Mouse (Mus musculus) liver, postnatal 0 days (tissue): ENCODE data around the gene Zcrb1. TPM values are rescaled to one million over a fixed set of nuclear protein-coding genes. Genes with fewer than 3 reads are reported as not detected.
A peak's percentile ranks its signal among the peaks of the same experiment; 100 is the strongest.

Experiments
- ATAC-seq: fragments of 200-750 bp; cut with Nextera tagmentation; 2 replicates; pipeline ENCODE4 v1.8.0; 2017; ENCODE audit warnings: mild to moderate bottlenecking, moderate library complexity
- DNase-seq: peaks from one replicate; pipeline ENCODE4 v3.0.0-alpha.2; 2016
- H3K27ac ChIP-seq: fragments of 300-500 bp; sonication (generic); 2 replicates; pipeline ENCODE4 v1.5.1; 2014; ENCODE audit warnings: antibody characterized with exemption, moderate library complexity, mild to moderate bottlenecking, low read depth
- H3K27me3 ChIP-seq: fragments of 300-500 bp; sonication (generic); 2 replicates; pipeline ENCODE4 v1.6.1; 2014; ENCODE audit warnings: low read length, control low read depth, mixed read lengths; ENCODE audit not compliant: insufficient read depth
- H3K36me3 ChIP-seq: fragments of 300-500 bp; sonication (generic); replicated peaks from 2 replicates; pipeline ENCODE4 v1.6.1; 2014; ENCODE audit warnings: mild to moderate bottlenecking, control low read depth, low read length, moderate library complexity, mixed read lengths; ENCODE audit not compliant: insufficient read depth
- H3K4me1 ChIP-seq: fragments of 300-500 bp; sonication (generic); 2 replicates; pipeline ENCODE4 v1.6.1; 2014; ENCODE audit warnings: antibody characterized with exemption, mild to moderate bottlenecking, control low read depth; ENCODE audit not compliant: insufficient read depth
- H3K4me2 ChIP-seq: fragments of 300-500 bp; sonication (generic); 2 replicates; pipeline ENCODE4 v1.6.1; 2014; ENCODE audit warnings: low read depth, mild to moderate bottlenecking, low read length, moderate library complexity, mixed read lengths
- H3K4me3 ChIP-seq: fragments of 300-500 bp; sonication (generic); 2 replicates; pipeline ENCODE4 v1.5.1; 2014; ENCODE audit warnings: low read depth, low read length
- H3K9ac ChIP-seq: fragments of 300-500 bp; sonication (generic); replicated peaks from 2 replicates; pipeline ENCODE4 v1.6.1; 2014; ENCODE audit warnings: mild to moderate bottlenecking, moderate library complexity
- H3K9me3 ChIP-seq: fragments of 300-500 bp; sonication (generic); 2 replicates; pipeline ENCODE4 v1.6.1; 2016; ENCODE audit warnings: mild to moderate bottlenecking, control low read depth, low read length, mixed read lengths
- CTCF ChIP-seq: sonication (generic); IDR thresholded peaks from 2 replicates; pipeline ENCODE4 v1.5.1; 2016; ENCODE audit warnings: antibody characterized with exemption, low read depth
- EP300 ChIP-seq: IDR thresholded peaks from 2 replicates; pipeline ENCODE4 v1.6.1; 2016; ENCODE audit warnings: antibody characterized with exemption, low read depth, mild to moderate bottlenecking
- WGBS: fragments of 180-500 bp; shearing (Covaris S2); extraction: QIAGEN DNeasy Blood & Tissue Kit; methylation state at CpG from one replicate; pipeline ENCODE4 v1.1.7; 2014; ENCODE audit not compliant: insufficient replicate concordance; 5-methylcytosine and 5-hydroxymethylcytosine counted together
- polyA plus RNA-seq: library from polyadenylated mRNA; unstranded; fragments of >200 nt; fragmentation: Nextera tagmentation; extraction: Ambion mirVana; gene quantifications from 2 replicates; pipeline ENCODE4 v1.2.1, GENCODE M21; 2015

Gene Zcrb1
- polyA plus RNA-seq, 1 experiment from 2014 or later: 55.1 TPM

DNA sequence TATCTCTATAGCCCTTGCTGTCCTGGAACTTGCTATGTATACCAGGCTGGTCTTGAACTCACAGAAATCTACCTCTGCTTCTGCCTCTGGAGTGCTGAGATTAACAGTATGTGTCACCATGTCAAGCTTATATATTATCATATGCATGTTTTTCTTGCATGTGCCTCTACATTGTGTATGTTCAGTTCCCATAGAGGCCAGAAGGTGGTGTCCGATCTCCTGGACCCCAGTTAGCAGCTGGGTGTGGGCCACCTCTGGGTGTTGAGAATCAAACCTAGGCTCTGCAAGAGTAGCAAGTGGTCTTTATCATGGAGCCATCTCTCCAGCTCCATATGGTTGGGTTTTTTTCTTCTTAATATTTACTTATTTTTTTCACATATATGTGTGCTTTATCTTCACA, 24.4 kb upstream of the Zcrb1 start:
- Histone ChIP-seq H3K36me3 (peaks cover 19% of the 10 kb centered on the region; the same call in 1 of the 2 replicates), H3K9me3 (no peaks in the 10 kb centered on the region), H3K27ac (no peak overlapping the region), H3K4me3 (no peak overlapping the region), H3K4me1 (no peaks in the 10 kb centered on the region), H3K9ac (no peak overlapping the region), H3K27me3 (no peaks in the 10 kb centered on the region), H3K4me2 (no peak overlapping the region)
- TF ChIP-seq CTCF (0 out of 2 replicates have a peak, but pooled peaks have one; percentile 3), EP300 (no peak)
- WGBS: 78% methylated on average over 1 of the region's 1 CpGs
- ATAC-seq: no peak
- no peak for DNase-seq

DNA sequence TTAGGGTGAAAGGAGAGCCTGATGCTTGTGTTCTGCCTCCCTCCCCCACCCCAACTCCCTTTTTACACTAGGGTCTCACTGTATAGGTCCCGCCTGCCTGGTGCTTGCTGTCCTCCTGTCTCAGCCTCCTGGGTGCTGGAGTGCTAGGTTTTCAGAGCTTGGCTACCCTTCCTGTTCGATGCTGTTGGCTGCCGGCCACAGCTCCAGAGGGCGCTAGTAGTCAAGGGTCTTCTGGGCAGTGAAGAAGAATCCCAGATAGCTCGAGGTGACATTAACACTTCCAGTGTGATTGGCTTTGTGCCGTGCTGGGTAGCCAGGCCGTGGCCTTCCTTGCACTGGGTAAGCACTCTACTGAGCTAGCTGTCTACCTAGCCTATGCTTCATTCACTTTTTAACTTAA, 22.5 kb upstream of the Zcrb1 start:
- DNase-seq (no peak), ATAC-seq (no peak)
- H3K4me1 ChIP-seq: 0 out of 2 replicates have a peak, but pooled peaks cover 4% of the 10 kb centered on the region
- H3K4me2 ChIP-seq: no peak overlapping the region
- no peaks in the 10 kb centered on the region for H3K27me3 ChIP-seq
- peaks cover 16% of the 10 kb centered on the region; the same call in 1 of the 2 replicates for H3K36me3 ChIP-seq
- H3K27ac ChIP-seq: no peak overlapping the region
- no peak overlapping the region for H3K4me3 ChIP-seq
- H3K9ac ChIP-seq: no peak overlapping the region
- H3K9me3 ChIP-seq: no peaks in the 10 kb centered on the region
- WGBS: 67% methylated on average over 7 of the region's 7 CpGs
- TF ChIP-seq CTCF (no peak), EP300 (no peak)

DNA sequence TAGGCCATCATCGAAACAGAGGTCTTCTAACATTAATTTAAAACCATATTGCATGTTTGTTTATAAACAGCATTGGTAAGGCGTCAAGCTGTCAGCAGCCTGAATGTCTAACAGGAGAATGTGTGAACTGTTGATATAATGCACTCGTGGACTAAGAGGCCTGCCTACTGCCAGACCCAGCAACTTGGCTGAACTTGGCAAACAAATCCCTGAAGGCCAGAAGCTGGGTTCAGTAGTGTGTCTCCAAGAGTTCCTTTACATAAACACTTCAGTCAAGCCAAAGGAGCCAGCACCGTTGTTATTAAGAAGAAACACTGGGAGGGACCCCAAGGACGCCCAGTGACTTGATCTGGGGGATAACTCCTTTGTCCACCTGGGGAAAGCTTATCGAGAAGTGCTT, 18.2 kb upstream of the Zcrb1 start:
- Histone ChIP-seq H3K36me3 (peaks cover 14% of the 10 kb centered on the region), H3K27ac (no peak overlapping the region), H3K4me3 (no peak overlapping the region), H3K9ac (no peak overlapping the region), H3K4me2 (no peak overlapping the region), H3K4me1 (0 out of 2 replicates have a peak, but pooled peaks cover 4% of the 10 kb centered on the region), H3K27me3 (no peaks in the 10 kb centered on the region), H3K9me3 (no peaks in the 10 kb centered on the region)
- DNase-seq (no peak), ATAC-seq (no peak)
- TF ChIP-seq CTCF (no peak), EP300 (no peak)
- 78% methylated on average over 6 of the region's 6 CpGs for WGBS

DNA sequence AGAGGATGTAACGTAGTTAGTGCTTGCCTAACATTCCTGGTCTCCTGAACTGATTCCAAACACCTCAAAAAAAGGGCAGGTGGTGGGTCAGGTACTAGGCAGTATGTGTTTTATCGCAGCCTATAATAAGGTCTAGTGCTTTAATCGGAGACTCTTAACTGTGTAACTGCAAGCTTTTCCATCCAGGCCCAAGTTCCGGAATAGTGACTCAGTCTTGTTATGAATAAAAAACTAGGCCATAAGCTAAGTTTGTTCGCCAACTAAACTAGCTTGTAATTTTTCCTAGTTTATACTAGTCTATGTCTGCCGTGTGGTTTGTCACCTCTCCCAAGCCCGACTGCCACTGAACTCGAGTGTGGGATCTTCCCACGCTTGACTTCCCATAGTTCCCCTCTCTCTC, 16.3 kb upstream of the Zcrb1 start:
- DNase-seq (no peak), ATAC-seq (no peak)
- 92% methylated on average over 9 of the region's 9 CpGs for WGBS
- H3K9me3 ChIP-seq: no peaks in the 10 kb centered on the region
- TF ChIP-seq CTCF (no peak), EP300 (no peak)
- peaks cover 15% of the 10 kb centered on the region for H3K36me3 ChIP-seq
- H3K4me1 ChIP-seq: 0 out of 2 replicates have a peak, but pooled peaks cover 4% of the 10 kb centered on the region
- H3K4me2 ChIP-seq: no peak overlapping the region
- H3K27ac ChIP-seq: no peak overlapping the region
- H3K4me3 ChIP-seq: no peak overlapping the region
- no peak overlapping the region for H3K9ac ChIP-seq
- no peaks in the 10 kb centered on the region for H3K27me3 ChIP-seq

DNA sequence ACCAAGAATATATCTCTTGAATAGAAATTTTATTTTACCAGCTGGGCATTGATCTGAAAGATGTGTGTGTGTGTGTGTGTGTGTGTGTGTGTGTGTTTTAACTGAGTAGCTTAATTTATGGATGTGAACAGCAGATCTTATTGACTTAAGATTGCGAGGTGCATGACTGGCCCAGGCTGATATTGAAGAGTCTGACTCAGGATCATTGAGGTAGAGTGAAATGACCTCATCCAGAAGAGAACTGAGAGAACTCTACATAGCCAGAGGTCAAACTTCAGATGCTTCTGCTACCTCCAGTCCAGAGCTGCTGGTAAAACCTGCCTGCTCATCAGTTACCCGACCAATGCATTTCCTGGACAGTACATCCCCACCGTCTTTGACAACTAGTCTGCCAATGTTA, 14.3 kb upstream of the Zcrb1 start:
- ATAC-seq: no peak
- TF ChIP-seq CTCF: no peak
- Histone ChIP-seq H3K9ac (no peak overlapping the region), H3K36me3 (peaks cover 15% of the 10 kb centered on the region), H3K4me1 (0 out of 2 replicates have a peak, but pooled peaks cover 4% of the 10 kb centered on the region), H3K27ac (no peak overlapping the region), H3K9me3 (no peaks in the 10 kb centered on the region), H3K27me3 (no peaks in the 10 kb centered on the region), H3K4me3 (no peak overlapping the region), H3K4me2 (no peak overlapping the region)
- no peak for DNase-seq
- 78% methylated on average over 3 of the region's 3 CpGs for WGBS

DNA sequence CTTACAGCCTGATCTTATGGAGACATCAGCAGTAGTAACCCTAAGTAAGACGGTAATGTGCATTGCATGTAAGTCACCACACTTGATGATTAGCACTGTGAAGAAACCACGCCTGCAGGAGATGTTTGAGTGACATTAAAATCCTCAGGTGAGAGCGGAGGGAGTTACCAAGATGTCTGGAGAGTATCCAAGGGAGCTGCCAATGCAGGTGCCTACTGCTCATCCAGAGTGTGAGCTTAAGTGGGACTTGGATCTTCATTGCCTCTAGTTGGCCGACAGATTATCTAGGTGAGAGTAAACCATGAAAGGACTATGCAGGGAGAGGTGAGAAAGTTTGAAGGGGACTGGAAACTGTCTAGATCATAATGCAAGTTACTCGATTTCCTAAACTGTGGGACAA, 8.4 kb upstream of the Zcrb1 start:
- DNase-seq (no peak), ATAC-seq (no peak)
- no peaks in the 10 kb centered on the region for H3K4me1 ChIP-seq
- no peak overlapping the region for H3K4me2 ChIP-seq
- no peak overlapping the region for H3K4me3 ChIP-seq
- TF ChIP-seq CTCF: no peak
- TF ChIP-seq EP300: no peak
- no peak overlapping the region for H3K9ac ChIP-seq
- no peaks in the 10 kb centered on the region for H3K27me3 ChIP-seq
- H3K36me3 ChIP-seq: peaks cover 9% of the 10 kb centered on the region
- no peak overlapping the region for H3K27ac ChIP-seq
- no peaks in the 10 kb centered on the region for H3K9me3 ChIP-seq
- 81% methylated on average over 5 of the region's 5 CpGs for WGBS
